In the genomic region with DNA sequence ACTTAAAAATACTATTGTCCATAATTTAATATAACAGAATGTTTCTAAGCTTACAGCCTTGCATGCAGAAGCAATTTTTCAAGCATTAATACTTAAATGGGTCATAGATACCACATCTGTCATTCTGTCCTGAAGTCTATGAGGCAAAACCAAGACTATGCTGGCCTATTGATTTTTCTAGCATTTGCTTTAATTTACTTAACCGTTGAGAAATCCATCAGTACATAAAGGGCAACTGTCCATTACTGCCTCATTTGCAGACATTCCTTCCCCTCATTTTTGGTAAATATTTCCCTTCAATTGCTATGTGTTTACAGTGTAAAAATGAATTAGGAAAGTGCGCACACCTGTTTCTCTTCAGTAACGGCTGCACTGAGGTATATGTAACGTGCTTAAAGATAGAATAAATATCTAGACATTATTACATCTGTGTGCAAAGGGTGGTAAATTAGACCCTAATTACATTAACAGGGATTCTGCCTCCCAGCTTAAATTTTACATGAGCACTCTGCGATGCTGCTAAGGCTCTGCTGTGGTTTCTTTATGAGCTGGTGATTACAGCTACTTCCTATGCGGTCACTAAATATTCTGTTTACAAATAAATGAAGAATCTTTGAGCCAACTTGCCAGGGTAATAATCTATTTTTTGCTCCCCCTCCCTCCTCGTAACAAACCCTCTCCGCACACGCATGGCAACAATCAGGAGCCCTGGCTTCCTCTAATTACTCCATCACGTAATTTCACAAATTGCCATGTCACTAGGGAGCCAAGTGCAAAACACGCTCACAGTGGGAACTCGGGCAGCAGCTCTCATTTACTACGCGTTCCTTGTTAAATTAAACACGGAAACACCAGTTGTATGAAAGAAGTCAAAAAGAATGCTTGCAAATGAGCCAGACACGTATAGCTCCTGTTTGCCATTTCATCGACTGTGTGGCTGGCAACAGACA, we compare ENCODE assay signal across 14 mouse cellular contexts.
DNase-seq lines count a peak whose midpoint lies in the region; ATAC-seq lines count a peak whose summit lies in the region.
"Had no signal": no experiment of that assay in that cellular context is flagged by ENCODE, and none has a peak within 500 bp of the region (broad histone marks: within the 10 kb centered on the region; RNA-seq: fewer than 3 reads in every experiment).

No protein-coding gene starts in this region.

- no peak overlapping the region for H3K4me3 ChIP-seq in midbrain, embryonic 12.5 days
- no peak overlapping the region for H3K4me3 ChIP-seq in midbrain, embryonic 11.5 days (ENCODE audit: low read depth, low read length)
- no peak overlapping the region for H3K4me3 ChIP-seq in hindbrain, embryonic 10.5 days
- no peak overlapping the region for H3K4me3 ChIP-seq in midbrain, embryonic 15.5 days
- H3K4me3 ChIP-seq: embryonic facial prominence, embryonic 12.5 days; neural tube, embryonic 12.5 days had no signal

- ATAC-seq in midbrain, embryonic 12.5 days (ENCODE audit: low FRiP score, low read depth): no peak
- ATAC-seq in midbrain, embryonic 11.5 days (ENCODE audit: low FRiP score): no peak
- 0 out of 2 replicates have a peak, but pooled peaks have one; percentile 19 for ATAC-seq in midbrain, embryonic 15.5 days (replicated peaks)

- WGBS in midbrain, embryonic 12.5 days: 78% methylated on average over 17 of the region's 17 CpGs
- WGBS in midbrain, embryonic 11.5 days: 85% methylated on average over 17 of the region's 17 CpGs
- 85% methylated on average over 17 of the region's 17 CpGs for WGBS in hindbrain, embryonic 10.5 days
- WGBS in midbrain, embryonic 15.5 days: 61% methylated on average over 17 of the region's 17 CpGs

- no peaks in the 10 kb centered on the region for H3K36me3 ChIP-seq in midbrain, embryonic 12.5 days
- H3K36me3 ChIP-seq in midbrain, embryonic 11.5 days (ENCODE audit: control insufficient read depth, insufficient read depth, low read length): no peaks in the 10 kb centered on the region
- H3K36me3 ChIP-seq in hindbrain, embryonic 10.5 days: peaks cover 22% of the 10 kb centered on the region
- H3K36me3 ChIP-seq in midbrain, embryonic 15.5 days (replicated peaks): no peaks in the 10 kb centered on the region
- H3K36me3 ChIP-seq: embryonic facial prominence, embryonic 12.5 days; neural tube, embryonic 12.5 days had no signal

- no peaks in the 10 kb centered on the region for H3K9me3 ChIP-seq in midbrain, embryonic 12.5 days
- no peaks in the 10 kb centered on the region for H3K9me3 ChIP-seq in midbrain, embryonic 11.5 days (ENCODE audit: control insufficient read depth, low read length)
- no peaks in the 10 kb centered on the region for H3K9me3 ChIP-seq in hindbrain, embryonic 10.5 days
- H3K9me3 ChIP-seq in midbrain, embryonic 15.5 days: no peaks in the 10 kb centered on the region
- H3K9me3 ChIP-seq: embryonic facial prominence, embryonic 12.5 days; neural tube, embryonic 12.5 days had no signal

- H3K9ac ChIP-seq in midbrain, embryonic 12.5 days (replicated peaks): no peak overlapping the region
- no peak overlapping the region for H3K9ac ChIP-seq in midbrain, embryonic 11.5 days (ENCODE audit: low read length)
- H3K9ac ChIP-seq in midbrain, embryonic 15.5 days: no peak overlapping the region
- H3K9ac ChIP-seq: embryonic facial prominence, embryonic 12.5 days; neural tube, embryonic 12.5 days had no signal

- intact Hi-C loops in left cerebral cortex, postnatal 10 days (cut with DNase I): no loop called here

- H3K4me2 ChIP-seq in midbrain, embryonic 12.5 days (replicated peaks): 0 out of 2 replicates have a peak overlapping the region, but pooled peaks have one; percentile 10
- no peak overlapping the region for H3K4me2 ChIP-seq in midbrain, embryonic 11.5 days
- H3K4me2 ChIP-seq in midbrain, embryonic 15.5 days: peak overlapping the region; percentile 23
- H3K4me2 ChIP-seq: embryonic facial prominence, embryonic 12.5 days; heart, embryonic 11.5 days had no signal

- no peak overlapping the region for H3K27ac ChIP-seq in midbrain, embryonic 12.5 days (replicated peaks)
- no peak overlapping the region for H3K27ac ChIP-seq in midbrain, embryonic 11.5 days (ENCODE audit: low read depth, low read length)
- H3K27ac ChIP-seq in hindbrain, embryonic 10.5 days: peak overlapping the region; percentile 41; the same call in 1 of the 2 replicates
- H3K27ac ChIP-seq in midbrain, embryonic 15.5 days: peak overlapping the region; percentile 54
- H3K27ac ChIP-seq: embryonic facial prominence, embryonic 12.5 days had no signal

- H3K4me1 ChIP-seq in midbrain, embryonic 12.5 days: peaks cover 30% of the 10 kb centered on the region
- H3K4me1 ChIP-seq in midbrain, embryonic 11.5 days (ENCODE audit: control insufficient read depth, insufficient read depth, low read length): peaks cover 17% of the 10 kb centered on the region
- H3K4me1 ChIP-seq in hindbrain, embryonic 10.5 days (replicated peaks): peaks cover 38% of the 10 kb centered on the region
- peaks cover 29% of the 10 kb centered on the region for H3K4me1 ChIP-seq in midbrain, embryonic 15.5 days

- DNase-seq in midbrain, embryonic 11.5 days (ENCODE audit: low spot score, missing footprints): no peak
- no peak for DNase-seq in hindbrain, embryonic 10.5 days (ENCODE audit: low spot score)
- DNase-seq in adrenal gland, postnatal 4 days (ENCODE audit: low spot score in 2 of 2): no peak
- no peak for DNase-seq in lung, postnatal 25 days (ENCODE audit: low spot score)
- DNase-seq in left cerebral cortex, postnatal 10 days (ENCODE audit: extremely low spot score in 1 of 2, low spot score in 2 of 2): no peak
- DNase-seq: adrenal gland, postnatal 25 days; kidney, adult 8-10 months; lung, postnatal 36 days; thymus, adult 2 months had no signal

- no peaks in the 10 kb centered on the region for H3K27me3 ChIP-seq in midbrain, embryonic 12.5 days
- no peaks in the 10 kb centered on the region for H3K27me3 ChIP-seq in midbrain, embryonic 11.5 days (ENCODE audit: control insufficient read depth, insufficient read depth, low read length)
- H3K27me3 ChIP-seq in hindbrain, embryonic 10.5 days (ENCODE audit: insufficient read depth, poor library complexity, severe bottlenecking): no peaks in the 10 kb centered on the region
- H3K27me3 ChIP-seq in midbrain, embryonic 15.5 days (replicated peaks): no peaks in the 10 kb centered on the region
- H3K27me3 ChIP-seq: embryonic facial prominence, embryonic 12.5 days; neural tube, embryonic 12.5 days had no signal

Comparison
In these comparisons a context has a peak if more than half of its experiments do, and no peak if none do; other contexts are left out.
1. H3K27ac ChIP-seq: peak in hindbrain, embryonic 10.5 days (single experiment) and midbrain, embryonic 15.5 days (single experiment); none in midbrain, embryonic 12.5 days (single experiment) and midbrain, embryonic 11.5 days (single experiment).